Mouse (Mus musculus) MEL (cell line): ENCODE results near the gene Dbil5. TPM values are rescaled to one million over a fixed set of nuclear protein-coding genes. Genes with fewer than 3 reads are reported as not detected.
"Not testable (repeated sequence)": the region's sequence is repeated elsewhere in the genome, so short reads cannot be mapped to it uniquely, and the experiment has no call there.

Source experiments
- DNase-seq: peaks from one replicate; pipeline ENCODE4 v3.0.0; 2011; ENCODE audit warnings: low read depth, low spot score
- H3K27ac ChIP-seq: 2 replicates; pipeline ENCODE4 v1.5.1; 2012; ENCODE audit warnings: low read depth, mild to moderate bottlenecking, control low read depth, low read length, moderate library complexity; ENCODE audit not compliant: control insufficient read depth
- H3K27me3 ChIP-seq, 2 experiments: fragments of 150-350 bp in 1 of 2; sonication (generic) in 1 of 2; 2 replicates each; pipeline ENCODE4 v1.6.1; 2012; ENCODE audit warnings: low read length in 2 of 2, mild to moderate bottlenecking in 2 of 2, improper control_type of control experiment in 1 of 2, moderate library complexity in 1 of 2; ENCODE audit not compliant: insufficient read depth in 2 of 2, control insufficient read depth in 1 of 2
- H3K36me3 ChIP-seq, 2 experiments: 2 replicates each; pipeline ENCODE4 v1.6.1; 2012 to 2014; ENCODE audit warnings: low read length in 2 of 2, improper control_type of control experiment in 1 of 2, inconsistent platforms in 1 of 2, mild to moderate bottlenecking in 1 of 2; ENCODE audit not compliant: insufficient read depth in 2 of 2, control insufficient read depth in 1 of 2
- H3K4me1 ChIP-seq, 2 experiments: fragments of 150-350 bp in 1 of 2; sonication (generic) in 1 of 2; 2 replicates each; pipeline ENCODE4 v1.6.1; 2012; ENCODE audit warnings: low read length in 2 of 2, improper control_type of control experiment in 1 of 2, mild to moderate bottlenecking in 1 of 2; ENCODE audit not compliant: insufficient read depth in 2 of 2, control insufficient read depth in 1 of 2
- H3K4me3 ChIP-seq, 2 experiments: fragments of 150-350 bp in 1 of 2; sonication (generic) in 1 of 2; 2 replicates each; pipeline ENCODE4 v1.5.1; 2012; ENCODE audit warnings: low read depth in 2 of 2, low read length in 2 of 2, mild to moderate bottlenecking in 2 of 2, moderate library complexity in 2 of 2, control low read depth in 1 of 2, improper control_type of control experiment in 1 of 2; ENCODE audit not compliant: control insufficient read depth in 1 of 2, insufficient read depth in 1 of 2
- H3K79me2 ChIP-seq: 2 replicates; pipeline ENCODE4 v1.6.1; 2012; ENCODE audit warnings: mild to moderate bottlenecking, low read length, moderate library complexity; ENCODE audit not compliant: control insufficient read depth, poor library complexity, insufficient read depth
- H3K9ac ChIP-seq: 2 replicates; pipeline ENCODE4 v1.6.1; 2012; ENCODE audit warnings: low read depth, mild to moderate bottlenecking, control low read depth, low read length, moderate library complexity; ENCODE audit not compliant: control insufficient read depth, poor library complexity, severe bottlenecking
- H3K9me3 ChIP-seq: fragments of 150-350 bp; sonication (generic); replicated peaks from 2 replicates; pipeline ENCODE4 v1.6.1; 2012; ENCODE audit warnings: mild to moderate bottlenecking, low read length, improper control_type of control experiment, moderate library complexity; ENCODE audit not compliant: insufficient read depth
- BHLHE40 ChIP-seq: IDR thresholded peaks from 2 replicates; pipeline ENCODE4 v1.6.1; 2012; ENCODE audit warnings: low read depth, mild to moderate bottlenecking, inconsistent platforms, low read length, improper control_type of control experiment, borderline replicate concordance
- ELF1 ChIP-seq: IDR thresholded peaks from 2 replicates; pipeline ENCODE4 v1.6.1; 2014; ENCODE audit warnings: low read depth, mild to moderate bottlenecking, inconsistent platforms, low read length, improper control_type of control experiment, moderate library complexity
- EP300 ChIP-seq, 2 experiments: IDR thresholded peaks; 2 replicates each; pipeline ENCODE4 v1.6.1; 2011; ENCODE audit warnings: improper control_type of control experiment in 2 of 2, low read length in 2 of 2, low read depth in 1 of 2, mild to moderate bottlenecking in 1 of 2
- GABPA ChIP-seq: IDR thresholded peaks from 2 replicates; pipeline ENCODE4 v1.6.1; 2012; ENCODE audit warnings: low read depth, mild to moderate bottlenecking, inconsistent platforms, low read length, improper control_type of control experiment, moderate library complexity
- GATA1 ChIP-seq: IDR thresholded peaks from 2 replicates; pipeline ENCODE4 v1.6.1; 2011; ENCODE audit warnings: low read depth, low read length, improper control_type of control experiment
- MAX ChIP-seq: IDR thresholded peaks from 2 replicates; pipeline ENCODE4 v1.6.1; 2011; ENCODE audit warnings: low read length, improper control_type of control experiment
- MYB ChIP-seq: IDR thresholded peaks from 2 replicates; pipeline ENCODE4 v1.6.1; 2011; ENCODE audit warnings: mild to moderate bottlenecking, low read depth, low read length, improper control_type of control experiment
- NELFE ChIP-seq: IDR thresholded peaks from 2 replicates; pipeline ENCODE4 v1.6.1; 2011; ENCODE audit warnings: low read depth, low read length, improper control_type of control experiment
- NRF1 ChIP-seq: IDR thresholded peaks from 2 replicates; pipeline ENCODE4 v1.6.1; 2014; ENCODE audit warnings: low read depth, mild to moderate bottlenecking, inconsistent platforms, low read length, improper control_type of control experiment, moderate library complexity; ENCODE audit not compliant: poor library complexity, insufficient read depth, severe bottlenecking
- POLR2A ChIP-seq, 2 experiments: IDR thresholded peaks; 2 replicates each; pipeline ENCODE4 v1.6.1; 2011 to 2012; ENCODE audit warnings: low read length in 2 of 2, mild to moderate bottlenecking in 2 of 2, control low read depth in 1 of 2, improper control_type of control experiment in 1 of 2, low read depth in 1 of 2, moderate library complexity in 1 of 2; ENCODE audit not compliant: control insufficient read depth in 1 of 2, insufficient read depth in 1 of 2, poor library complexity in 1 of 2
- POLR2AphosphoS2 ChIP-seq: IDR thresholded peaks from 2 replicates; pipeline ENCODE4 v1.6.1; 2011; ENCODE audit warnings: low read length, improper control_type of control experiment
- POLR2AphosphoS5 ChIP-seq: IDR thresholded peaks from 2 replicates; pipeline ENCODE4 v1.6.1; 2012; ENCODE audit warnings: low read depth, borderline replicate concordance, mild to moderate bottlenecking, inconsistent platforms, low read length, moderate library complexity, mixed read lengths
- TAL1 ChIP-seq: IDR thresholded peaks from 2 replicates; pipeline ENCODE4 v1.6.1; 2012; ENCODE audit warnings: mild to moderate bottlenecking, inconsistent platforms, low read length, moderate library complexity, mixed read lengths
- USF1 ChIP-seq: IDR thresholded peaks from 2 replicates; pipeline ENCODE4 v1.6.1; 2014; ENCODE audit warnings: low read depth, mild to moderate bottlenecking, inconsistent platforms, low read length, improper control_type of control experiment, moderate library complexity
- ZNF384 ChIP-seq: IDR thresholded peaks from 2 replicates; pipeline ENCODE4 v1.6.1; 2012; ENCODE audit warnings: low read depth, mild to moderate bottlenecking, inconsistent platforms, low read length, improper control_type of control experiment
- polyA plus RNA-seq, 2 experiments: library from polyadenylated mRNA; stranded (reverse) in 1 of 2; unstranded in 1 of 2; fragments of >175 nt in 1 of 2; fragments of >200 nt in 1 of 2; gene quantifications; 2 replicates each; pipeline versions ENCODE4 v1.2.1 to v1.2.4; 2012; ENCODE audit warnings: low replicate concordance in 2 of 2, low read depth in 1 of 2; ENCODE audit not compliant: insufficient read length in 2 of 2, insufficient read depth in 1 of 2, missing spikeins in 1 of 2
- total RNA-seq: library from RNA; depleted of rRNA; stranded (reverse); fragments of 300-350 nt; gene quantifications from 2 replicates; pipeline ENCODE4 v1.2.3, GENCODE M21; 2012

The Dbil5 gene
- total and polyA plus RNA-seq, 3 experiments = 0.62 to 0.67 TPM; not detected in 1

- TF ChIP-seq NELFE (peak; percentile 51), GATA1 (no peak), MAX (0 out of 2 replicates have a peak, but pooled peaks have one; percentile 27), POLR2AphosphoS5 (no peak), POLR2AphosphoS2 (no peak)
These were observed 15.4 kb upstream of the Dbil5 start (continued) for GRCm38 (mm10) chr11:76201761-76202674.

DNA sequence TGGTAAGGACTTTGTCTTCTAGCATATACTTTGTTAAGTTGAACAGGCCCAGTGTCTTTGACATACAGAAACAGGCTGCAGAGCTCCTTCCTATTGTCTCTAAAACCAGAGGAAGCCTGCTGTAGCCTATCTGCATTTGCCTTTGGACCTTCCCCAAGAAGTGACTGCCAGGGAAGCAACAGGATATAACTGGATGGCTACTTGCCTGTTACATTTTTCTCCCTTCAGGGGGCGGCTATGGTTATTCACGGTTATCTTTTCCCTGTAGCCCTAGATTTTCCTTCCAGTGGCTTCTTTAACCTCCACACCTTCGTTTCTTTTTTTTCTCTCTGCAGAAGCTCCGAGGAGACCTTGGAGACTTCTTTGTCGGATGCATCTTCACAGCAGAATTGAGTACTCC, 10.6 kb upstream of the Dbil5 start:
- Histone ChIP-seq H3K9ac (no peak overlapping the region), H3K79me2 (peaks cover 5% of the 10 kb centered on the region; the same call in 1 of the 2 replicates), H3K9me3 (no peaks in the 10 kb centered on the region), H3K27me3 (peaks cover 0 to 2% of the 10 kb centered on the region in 2 experiments; a peak in 1 of 4 replicates), H3K27ac (no peak overlapping the region), H3K4me3 (no peak overlapping the region), H3K4me1 (peaks cover 2 to 15% of the 10 kb centered on the region in 2 experiments; a peak in 3 of 4 replicates), H3K36me3 (peaks cover 0 to 13% of the 10 kb centered on the region in 2 experiments; a peak in 2 of 4 replicates)
- no peak for DNase-seq
- TF ChIP-seq GABPA (no peak), POLR2A (IDR thresholded peaks at IDR 0.05; ENCODE audit: control insufficient read depth in 1 of 2, insufficient read depth in 1 of 2, low read depth in 1 of 2, low read length in 2 of 2, poor library complexity in 1 of 2) (no peak), BHLHE40 (no peak), ELF1 (no peak), USF1 (no peak), NRF1 (no peak)

- TF ChIP-seq ELF1 (no peak), MYB (0 out of 2 replicates have a peak, but pooled peaks have one; percentile 36), ZNF384 (0 out of 2 replicates have a peak, but pooled peaks have one; percentile 16), TAL1 (no peak), MAX (no peak), EP300 (IDR thresholded peaks at IDR 0.05; ENCODE audit: low read depth in 1 of 2, low read length in 2 of 2) (0 out of 4 replicates have a peak, but pooled peaks of 1 of the 2 experiments have one; percentile 9)
- TF ChIP-seq, all 39 proteins: peak for 3
- H3K27me3 ChIP-seq = no peaks in the 10 kb centered on the region
- peaks cover 2 to 8% of the 10 kb centered on the region in 2 experiments; a peak in 3 of 4 replicates for H3K4me1 ChIP-seq
- DNase-seq = peak; percentile 67
- no peak overlapping the region for H3K9ac ChIP-seq
- H3K27ac ChIP-seq = no peak overlapping the region
- no peaks in the 10 kb centered on the region; the same call in 1 of the 2 replicates for H3K79me2 ChIP-seq
- H3K36me3 ChIP-seq = peaks cover 0 to 11% of the 10 kb centered on the region in 2 experiments; a peak in 2 of 4 replicates
- no peaks in the 10 kb centered on the region for H3K9me3 ChIP-seq
- H3K4me3 ChIP-seq = no peak overlapping the region
These were observed 7.0 kb upstream of the Dbil5 start for GRCm38 (mm10) chr11:76210228-76210985.

GRCm38 (mm10) chr11:76211595-76211994, 5.8 kb upstream of the Dbil5 start:
- peaks cover 0 to 17% of the 10 kb centered on the region in 2 experiments; a peak in 2 of 4 replicates for H3K36me3 ChIP-seq

More at GRCm38 (mm10) chr11:76211595-76211994, 5.8 kb upstream of the Dbil5 start:
- H3K27ac ChIP-seq, H3K27me3 ChIP-seq, H3K9ac ChIP-seq, H3K79me2 ChIP-seq, H3K9me3 ChIP-seq, DNase-seq, H3K4me3 ChIP-seq: not testable (repeated sequence)
- H3K4me1 ChIP-seq = peaks cover 4 to 15% of the 10 kb centered on the region in 2 experiments; a peak in 3 of 4 replicates
